Mouse (Mus musculus): ENCODE results near the gene Anapc7.
A peak's percentile ranks its signal among the peaks of the same experiment; 100 is the strongest.
"Not testable (repeated sequence)": the region's sequence is repeated elsewhere in the genome, so short reads cannot be mapped to it uniquely, and the experiment has no call there.

Anapc7 gene

GRCm38 (mm10) chr5:122405537-122405936 is 16.0 kb upstream of the Anapc7 start:
- no peak for DNase-seq (ENCODE audit: low read depth, low spot score)

DNA sequence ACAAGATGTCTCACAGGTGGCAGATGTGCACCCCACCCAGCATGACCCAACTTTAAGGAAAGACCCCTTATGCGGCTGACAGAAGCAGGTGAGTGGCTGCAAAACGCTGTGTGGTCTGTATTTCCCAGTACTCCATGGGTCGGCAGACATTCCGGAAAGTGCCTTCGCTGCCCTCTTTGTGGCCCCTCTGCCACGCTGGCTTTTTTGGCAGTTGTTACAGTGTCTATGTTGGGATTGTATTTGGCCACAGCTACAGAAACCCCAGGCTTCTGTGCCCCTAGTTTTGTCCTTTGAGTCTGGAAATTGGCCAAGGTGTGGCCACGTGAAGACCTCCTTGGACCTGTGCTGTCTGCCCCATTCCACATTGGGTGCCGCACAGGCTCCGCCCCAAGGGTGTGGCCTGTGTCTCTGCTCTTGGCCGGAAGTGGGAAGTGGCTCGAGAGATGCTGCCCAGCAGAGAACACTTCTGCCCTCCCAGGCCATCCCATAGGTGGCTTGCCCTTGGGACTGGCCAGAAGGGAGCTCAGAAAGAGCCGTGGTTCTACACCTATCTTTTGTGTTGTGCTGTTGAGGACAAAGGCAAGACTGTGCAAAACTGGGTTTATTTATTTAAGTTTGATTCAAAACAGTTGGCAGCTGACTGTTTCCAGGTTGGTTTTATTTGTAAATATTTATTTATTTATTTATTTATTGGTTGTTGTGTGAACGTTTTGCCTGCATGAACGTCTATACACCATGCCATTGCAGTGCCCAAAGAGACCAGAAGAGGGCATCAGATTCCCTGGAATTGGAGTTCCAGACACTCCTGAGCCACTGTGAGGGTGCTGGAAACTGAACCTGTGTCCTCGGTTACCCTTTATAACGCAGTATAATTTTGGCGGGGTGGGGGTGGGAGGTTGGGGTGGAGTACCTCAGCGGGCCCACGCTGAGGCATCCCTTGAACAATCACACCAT is 11.5 kb upstream of the Anapc7 start:
- no peak for DNase-seq (ENCODE audit: low read depth, low spot score)

GRCm38 (mm10) chr5:122411892-122412291 is 9.6 kb upstream of the Anapc7 start:
- DNase-seq (ENCODE audit: low read depth, low spot score) = no peak

GRCm38 (mm10) chr5:122412826-122413225 is 8.7 kb upstream of the Anapc7 start:
- DNase-seq (ENCODE audit: low read depth, low spot score) = no peak

DNA sequence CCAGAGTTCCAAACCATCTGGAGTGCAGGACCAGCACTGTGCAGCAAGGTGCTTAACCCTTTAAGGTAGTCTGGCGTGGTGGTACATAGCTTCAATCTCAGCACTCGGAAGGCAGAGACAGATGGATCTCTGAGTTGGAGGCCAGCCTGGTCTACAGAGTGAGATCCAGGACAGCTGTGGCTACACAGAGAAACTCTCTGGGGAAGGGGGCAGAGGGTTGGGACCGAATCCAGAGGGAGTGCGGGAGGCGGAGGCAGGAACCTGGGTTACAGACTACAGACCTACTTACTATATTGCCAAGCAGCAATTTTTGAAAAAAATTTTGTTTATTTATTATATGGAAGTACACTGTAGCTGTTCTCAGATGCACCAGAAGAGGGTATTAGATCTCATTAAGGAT is 7.1 kb upstream of the Anapc7 start:
- DNase-seq (ENCODE audit: low read depth, low spot score) = no peak

GRCm38 (mm10) chr5:122415465-122415864 is 6.0 kb upstream of the Anapc7 start:
- no peak for DNase-seq (ENCODE audit: low read depth, low spot score)

DNA sequence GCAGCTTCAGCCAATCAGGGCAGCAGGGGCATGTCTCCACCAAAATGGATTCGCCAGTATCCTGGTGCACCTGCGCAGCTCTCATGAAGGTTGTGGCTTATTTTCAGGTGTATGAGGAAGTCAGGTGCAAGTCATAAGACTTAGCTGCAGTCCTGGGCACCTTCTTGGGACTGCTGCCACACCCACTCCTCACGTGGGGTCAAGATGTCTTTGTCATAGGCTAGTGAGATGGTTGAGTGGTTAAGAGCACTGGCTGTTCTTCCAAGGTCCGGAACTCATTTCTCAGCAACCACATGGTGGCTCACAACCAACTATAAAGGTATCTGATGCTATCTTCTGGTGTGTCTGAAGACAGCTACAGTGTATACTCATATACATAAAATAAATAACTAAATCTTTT is 817 bp upstream of the Anapc7 start:
- DNase-seq (ENCODE audit: low read depth, low spot score) = not testable (repeated sequence)

DNA sequence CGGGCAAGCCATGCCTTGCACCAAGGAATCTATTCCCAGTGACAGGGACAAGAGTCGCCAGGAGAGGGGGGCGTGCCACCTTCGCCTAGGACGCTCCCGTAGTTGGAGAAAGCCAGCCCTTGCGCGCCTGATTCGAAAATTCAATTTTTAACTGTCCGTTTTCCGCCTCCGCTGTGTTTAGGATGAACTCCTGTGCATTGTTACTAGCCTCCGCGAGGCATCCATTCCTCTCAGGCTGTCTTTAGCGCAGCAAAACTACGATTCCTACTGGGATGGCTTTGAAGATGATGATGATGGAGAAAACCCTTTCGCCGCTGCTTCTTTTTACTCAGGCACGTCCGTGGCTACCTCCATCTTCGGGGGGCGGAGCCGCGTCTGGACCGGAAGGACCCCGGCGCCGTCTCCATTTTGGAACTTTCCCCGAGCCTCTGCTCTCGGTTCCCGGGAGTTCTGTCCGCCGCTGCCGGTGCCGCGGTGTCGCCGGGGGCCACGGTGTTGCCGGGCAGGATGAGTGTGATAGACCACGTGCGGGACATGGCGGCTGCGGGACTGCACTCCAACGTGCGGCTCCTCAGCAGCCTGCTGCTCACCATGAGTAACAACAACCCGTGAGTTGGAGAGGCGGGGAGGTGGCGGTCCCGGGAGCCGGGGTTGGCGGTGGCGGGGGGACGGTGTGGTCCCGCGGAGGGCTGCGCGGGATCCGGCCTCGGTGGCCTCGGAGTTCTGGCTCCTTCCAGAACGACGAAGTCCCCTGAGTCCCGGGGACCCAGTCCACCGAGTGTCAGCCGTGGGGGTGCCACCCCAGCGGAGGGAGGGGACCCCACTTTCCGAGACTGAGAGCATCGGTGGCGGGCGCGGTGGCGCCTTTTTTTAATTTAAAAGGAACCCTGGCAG is 825 bp downstream of the Anapc7 start:
- peak; percentile 92 for DNase-seq (ENCODE audit: low read depth, low spot score)

GRCm38 (mm10) chr5:122423083-122423482 is 1.6 kb downstream of the Anapc7 start:
- DNase-seq (ENCODE audit: low read depth, low spot score) = no peak

DNA sequence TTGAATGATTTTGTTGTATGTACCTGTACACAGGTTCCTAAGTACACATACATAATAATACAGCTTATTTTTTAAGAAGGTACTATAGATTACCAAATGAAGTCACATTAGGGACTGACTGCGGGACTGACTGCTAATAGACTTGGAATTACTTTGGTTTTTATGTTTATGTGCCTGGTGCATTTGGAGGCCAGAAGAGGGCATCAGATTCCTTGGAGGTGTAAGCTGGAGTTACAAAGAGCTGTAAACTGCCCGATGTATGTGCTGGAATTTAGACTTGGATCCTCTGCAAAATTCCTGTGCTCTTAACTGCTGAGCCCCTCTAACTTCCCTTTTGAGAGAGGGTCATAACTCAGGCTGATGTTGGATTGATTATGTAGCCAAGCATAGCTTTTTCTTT is 4.1 kb downstream of the Anapc7 start:
- no peak for DNase-seq (ENCODE audit: low read depth, low spot score)

DNA sequence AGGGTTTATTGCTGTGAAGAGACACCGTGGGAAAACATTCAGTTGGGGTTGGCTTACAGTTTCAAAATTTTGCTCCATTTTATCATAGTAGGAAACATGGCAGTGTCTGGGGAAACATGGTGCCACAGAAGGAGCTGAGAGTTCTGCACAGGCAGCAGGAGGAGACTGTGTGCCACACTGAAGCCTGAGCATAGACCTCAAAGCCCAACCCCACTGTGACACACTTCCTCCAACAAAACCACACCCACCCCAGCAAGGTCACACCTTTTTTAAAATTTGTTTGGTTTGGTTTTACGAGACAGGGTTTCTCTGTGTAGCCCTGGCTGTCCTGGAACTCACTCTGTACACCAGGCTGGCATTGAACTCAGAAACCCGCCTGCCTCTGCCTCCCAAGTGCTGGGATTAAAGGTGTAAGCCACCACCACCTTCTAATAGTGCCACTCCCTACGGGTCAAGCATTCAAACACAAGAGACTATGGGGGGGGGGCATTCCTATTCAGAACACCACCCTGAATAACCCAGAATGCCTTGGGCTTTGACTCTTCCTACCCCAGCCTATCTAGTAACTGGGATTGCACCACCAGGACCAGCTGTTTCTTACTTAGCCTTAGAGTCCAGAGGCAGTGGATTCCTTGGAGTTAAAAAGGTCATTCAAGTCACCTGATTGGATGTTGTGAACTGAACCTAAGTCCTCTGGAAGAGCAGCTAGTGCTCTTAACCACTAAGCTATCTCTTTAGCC is 8.7 kb downstream of the Anapc7 start:
- DNase-seq (ENCODE audit: low read depth, low spot score) = peak; percentile 57

DNA sequence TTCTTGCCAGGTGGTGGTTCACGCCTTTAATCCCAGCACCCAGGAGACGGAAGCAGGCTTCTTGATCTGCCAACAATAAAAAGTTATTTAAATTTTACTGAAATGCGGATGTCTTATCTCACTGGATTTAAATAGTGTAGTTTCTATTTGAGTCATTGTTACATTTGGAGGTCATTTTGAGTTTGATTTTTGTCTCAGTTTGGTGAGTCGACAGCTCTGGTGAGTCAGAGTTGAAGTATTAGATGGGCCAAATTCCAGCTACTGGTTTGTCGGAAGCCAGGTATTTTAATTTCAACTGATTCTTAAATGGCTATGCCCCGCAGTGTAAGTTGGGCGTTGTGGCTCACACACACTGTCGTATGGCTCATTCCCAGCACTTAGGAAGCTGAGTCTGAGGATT is 9.7 kb downstream of the Anapc7 start:
- DNase-seq (ENCODE audit: low read depth, low spot score) = peak; percentile 35

GRCm38 (mm10) chr5:122434541-122434940 is 13.0 kb downstream of the Anapc7 start:
- peak; percentile 26 for DNase-seq (ENCODE audit: low read depth, low spot score)

- no peak for DNase-seq (ENCODE audit: low read depth, low spot score)
Measured at GRCm38 (mm10) chr5:122439400-122440094, 18.1 kb downstream of the Anapc7 start.

GRCm38 (mm10) chr5:122440095-122440630 is 18.7 kb downstream of the Anapc7 start:
- no peak for DNase-seq (ENCODE audit: low read depth, low spot score)

GRCm38 (mm10) chr5:122444492-122444891 is 23.0 kb downstream of the Anapc7 start:
- no peak for DNase-seq (ENCODE audit: low read depth, low spot score)

DNA sequence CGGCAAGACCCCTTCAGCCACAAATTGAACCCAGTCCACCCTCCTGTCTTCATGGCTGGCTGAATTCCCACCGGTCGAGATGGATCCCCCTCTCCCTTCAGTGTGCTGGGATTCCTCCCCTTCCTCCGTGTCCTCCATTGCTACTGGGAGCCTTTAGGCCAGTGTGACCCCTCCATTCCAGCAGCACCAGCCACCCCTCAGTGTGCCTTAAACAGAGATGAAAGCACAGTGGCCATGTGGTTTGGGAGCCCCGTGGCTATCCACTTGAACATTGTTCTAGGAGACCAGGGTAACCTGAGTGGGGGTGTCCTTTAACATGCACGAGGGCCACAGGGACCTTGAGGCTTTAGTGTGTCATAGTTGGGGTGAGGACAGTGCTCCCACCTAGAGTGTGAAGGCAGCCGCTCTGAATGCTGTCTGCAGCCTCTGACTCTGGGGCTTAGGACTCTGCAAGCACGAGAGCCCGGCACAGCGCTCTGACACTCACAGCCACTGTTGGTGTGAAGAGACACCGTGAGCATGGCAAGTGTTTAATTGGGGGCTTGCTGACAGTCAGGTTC is 23.6 kb downstream of the Anapc7 start:
- DNase-seq (ENCODE audit: low read depth, low spot score) = no peak

GRCm38 (mm10) chr5:122447857-122448256 is 26.4 kb downstream of the Anapc7 start:
- DNase-seq (ENCODE audit: low read depth, low spot score) = no peak

- no peak for DNase-seq (ENCODE audit: low read depth, low spot score)
Measured at GRCm38 (mm10) chr5:122448869-122449268, 27.4 kb downstream of the Anapc7 start.

DNA sequence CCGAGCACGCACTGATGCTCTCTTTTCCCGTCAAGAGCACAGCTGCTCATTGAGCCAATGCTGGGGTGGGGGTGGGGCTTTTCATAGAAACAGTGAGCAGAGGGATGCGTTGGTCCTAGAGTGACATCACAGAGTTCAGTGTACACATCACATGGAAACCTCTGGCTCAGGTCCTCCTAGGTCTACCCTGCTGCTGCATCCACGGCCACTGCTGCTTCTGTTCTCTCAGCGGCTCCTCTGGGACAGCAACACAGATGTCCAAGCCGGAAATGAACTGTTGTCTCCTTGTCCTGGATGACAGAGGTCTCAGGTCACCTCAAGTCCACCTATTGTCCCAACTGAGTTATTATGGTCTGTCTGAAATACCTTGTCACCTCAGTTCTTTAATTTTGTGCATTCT is 28.5 kb downstream of the Anapc7 start:
- no peak for DNase-seq (ENCODE audit: low read depth, low spot score)
